Mouse (Mus musculus): ENCODE measurements around the gene Fryl. TPM values are rescaled to one million over a fixed set of nuclear protein-coding genes. Genes with fewer than 3 reads are reported as not detected.

The Fryl gene
- polyA plus RNA-seq, 1 experiment, result 157 TPM

GRCm38 (mm10) chr5:72987786-72988185 lies 268.6 kb downstream of the Fryl start:
- 80% methylated on average over 7 of the region's 7 CpGs for WGBS
- H3K27ac ChIP-seq (ENCODE audit: control insufficient read depth, insufficient read depth, low read depth, low read length, poor library complexity), result no peak overlapping the region
- H3K4me1 ChIP-seq (ENCODE audit: control insufficient read depth, insufficient read depth, low read length), result no peaks in the 10 kb centered on the region
- no peak overlapping the region for H3K4me3 ChIP-seq (replicated peaks; ENCODE audit: control insufficient read depth, low read depth, low read length)
- TF ChIP-seq CTCF (IDR thresholded peaks at IDR 0.05; ENCODE audit: control insufficient read depth, insufficient read depth, low read length), result no peak
- no peak for TF ChIP-seq POLR2A (IDR thresholded peaks at IDR 0.05; ENCODE audit: borderline replicate concordance, control insufficient read depth, low read depth, low read length)

GRCm38 (mm10) chr5:72984091-72984490 lies 272.3 kb downstream of the Fryl start:
- H3K27ac ChIP-seq (ENCODE audit: control insufficient read depth, insufficient read depth, low read depth, low read length, poor library complexity), result no peak overlapping the region
- TF ChIP-seq CTCF (IDR thresholded peaks at IDR 0.05; ENCODE audit: control insufficient read depth, insufficient read depth, low read length) (no peak), POLR2A (IDR thresholded peaks at IDR 0.05; ENCODE audit: borderline replicate concordance, control insufficient read depth, low read depth, low read length) (no peak)
- H3K4me3 ChIP-seq (replicated peaks; ENCODE audit: control insufficient read depth, low read depth, low read length), result no peak overlapping the region
- H3K4me1 ChIP-seq (ENCODE audit: control insufficient read depth, insufficient read depth, low read length), result no peaks in the 10 kb centered on the region
- WGBS, result 3% methylated on average over 2 of the region's 2 CpGs

- TF ChIP-seq CTCF (IDR thresholded peaks at IDR 0.05; ENCODE audit: control insufficient read depth, insufficient read depth, low read length), result no peak
- no peak for TF ChIP-seq POLR2A (IDR thresholded peaks at IDR 0.05; ENCODE audit: borderline replicate concordance, control insufficient read depth, low read depth, low read length)
- 85% methylated on average over 4 of the region's 4 CpGs for WGBS
- Histone ChIP-seq H3K4me3 (replicated peaks; ENCODE audit: control insufficient read depth, low read depth, low read length) (no peak overlapping the region), H3K4me1 (ENCODE audit: control insufficient read depth, insufficient read depth, low read length) (no peaks in the 10 kb centered on the region), H3K27ac (ENCODE audit: control insufficient read depth, insufficient read depth, low read depth, low read length, poor library complexity) (no peak overlapping the region)
Measured at GRCm38 (mm10) chr5:72976539-72976938, 279.9 kb downstream of the Fryl start.

- no peak for TF ChIP-seq CTCF (IDR thresholded peaks at IDR 0.05; ENCODE audit: control insufficient read depth, insufficient read depth, low read length)
- TF ChIP-seq POLR2A (IDR thresholded peaks at IDR 0.05; ENCODE audit: borderline replicate concordance, control insufficient read depth, low read depth, low read length), result no peak
- Histone ChIP-seq H3K27ac (ENCODE audit: control insufficient read depth, insufficient read depth, low read depth, low read length, poor library complexity) (no peak overlapping the region), H3K4me1 (ENCODE audit: control insufficient read depth, insufficient read depth, low read length) (no peaks in the 10 kb centered on the region), H3K4me3 (replicated peaks; ENCODE audit: control insufficient read depth, low read depth, low read length) (no peak overlapping the region)
- 57% methylated on average over 6 of the region's 6 CpGs for WGBS
Measured at GRCm38 (mm10) chr5:72975996-72976395, 280.4 kb downstream of the Fryl start.

GRCm38 (mm10) chr5:72974602-72975001 lies 281.8 kb downstream of the Fryl start, which contains the start of gene Gm10135:
Gene Gm10135, minus strand, starts transcription at chr5:72974702.
- no peak for TF ChIP-seq POLR2A (IDR thresholded peaks at IDR 0.05; ENCODE audit: borderline replicate concordance, control insufficient read depth, low read depth, low read length)
- no peak for TF ChIP-seq CTCF (IDR thresholded peaks at IDR 0.05; ENCODE audit: control insufficient read depth, insufficient read depth, low read length)
- no peak within 1 kb of the TSS for H3K27ac ChIP-seq (ENCODE audit: control insufficient read depth, insufficient read depth, low read depth, low read length, poor library complexity)
- 94% methylated on average over 7 of the region's 7 CpGs for WGBS

GRCm38 (mm10) chr5:72972934-72973333 lies 283.5 kb downstream of the Fryl start:
- Histone ChIP-seq H3K4me1 (ENCODE audit: control insufficient read depth, insufficient read depth, low read length) (no peaks in the 10 kb centered on the region), H3K27ac (ENCODE audit: control insufficient read depth, insufficient read depth, low read depth, low read length, poor library complexity) (no peak overlapping the region), H3K4me3 (replicated peaks; ENCODE audit: control insufficient read depth, low read depth, low read length) (no peak overlapping the region)
- WGBS, result 89% methylated on average over 5 of the region's 5 CpGs
- no peak for TF ChIP-seq CTCF (IDR thresholded peaks at IDR 0.05; ENCODE audit: control insufficient read depth, insufficient read depth, low read length)
- TF ChIP-seq POLR2A (IDR thresholded peaks at IDR 0.05; ENCODE audit: borderline replicate concordance, control insufficient read depth, low read depth, low read length), result no peak

More at GRCm38 (mm10) chr5:72974602-72975001, 281.8 kb downstream of the Fryl start, which contains the start of gene Gm10135:
- Histone ChIP-seq H3K4me3 (replicated peaks; ENCODE audit: control insufficient read depth, low read depth, low read length) (no peak within 1 kb of the TSS), H3K4me1 (ENCODE audit: control insufficient read depth, insufficient read depth, low read length) (no peaks in the 10 kb centered on the region)

GRCm38 (mm10) chr5:72972435-72972834 lies 284.0 kb downstream of the Fryl start:
- no peak overlapping the region for H3K27ac ChIP-seq (ENCODE audit: control insufficient read depth, insufficient read depth, low read depth, low read length, poor library complexity)
- WGBS, result 80% methylated on average over 4 of the region's 4 CpGs
- no peak for TF ChIP-seq POLR2A (IDR thresholded peaks at IDR 0.05; ENCODE audit: borderline replicate concordance, control insufficient read depth, low read depth, low read length)
- no peak for TF ChIP-seq CTCF (IDR thresholded peaks at IDR 0.05; ENCODE audit: control insufficient read depth, insufficient read depth, low read length)
- H3K4me1 ChIP-seq (ENCODE audit: control insufficient read depth, insufficient read depth, low read length), result no peaks in the 10 kb centered on the region
- no peak overlapping the region for H3K4me3 ChIP-seq (replicated peaks; ENCODE audit: control insufficient read depth, low read depth, low read length)

Other genes with a start within 250 kb of the Fryl start
- gene Slc10a4, start 249.7 kb downstream of the Fryl start, polyA plus RNA-seq (2011; ENCODE audit: insufficient read depth, insufficient read length, low replicate concordance, missing spikeins), result not detected in 2 replicates
- 136 and 217 TPM in 2 replicates for gene Ociad1, start 36.2 kb upstream of the Fryl start, polyA plus RNA-seq (2011; ENCODE audit: insufficient read depth, insufficient read length, low replicate concordance, missing spikeins)
- 2.0 TPM in 1 of 2 replicates, not detected in the other for gene Ociad2, start 84.4 kb upstream of the Fryl start, polyA plus RNA-seq (2011; ENCODE audit: insufficient read depth, insufficient read length, low replicate concordance, missing spikeins)
- not detected in 2 replicates for gene Cwh43, start 149.5 kb upstream of the Fryl start, polyA plus RNA-seq (2011; ENCODE audit: insufficient read depth, insufficient read length, low replicate concordance, missing spikeins)
- 1.9 and 3.6 TPM in 2 replicates for gene Dcun1d4, start 224.4 kb upstream of the Fryl start, polyA plus RNA-seq (2011; ENCODE audit: insufficient read depth, insufficient read length, low replicate concordance, missing spikeins)

Measured in bone marrow, adult 2 months (tissue).